Mouse (Mus musculus): ENCODE data around the gene Olfr524. TPM values are rescaled to one million over a fixed set of nuclear protein-coding genes. Genes with fewer than 3 reads are reported as not detected.

The Olfr524 gene
- polyA plus RNA-seq (2014; fragmentation: Nextera tagmentation; extraction: Ambion mirVana) = not detected in 2 replicates

- Histone ChIP-seq H3K36me3 (ENCODE audit: control insufficient read depth, insufficient read depth, low read length) (no peaks in the 10 kb centered on the region), H3K4me2 (replicated peaks; ENCODE audit: low read depth, low read length) (no peak within 1 kb of the TSS), H3K4me1 (ENCODE audit: control insufficient read depth, insufficient read depth, low read length) (no peaks in the 10 kb centered on the region), H3K27ac (ENCODE audit: low read depth, low read length) (no peak within 1 kb of the TSS), H3K9ac (ENCODE audit: low read depth, low read length) (no peak within 1 kb of the TSS), H3K27me3 (ENCODE audit: control insufficient read depth, insufficient read depth, low read length) (no peaks in the 10 kb centered on the region), H3K4me3 (ENCODE audit: low read length) (no peak within 1 kb of the TSS), H3K9me3 (ENCODE audit: control insufficient read depth, low read length) (no peaks in the 10 kb centered on the region)
- no peak for ATAC-seq (ENCODE audit: low FRiP score, low TSS enrichment)
Measured at GRCm38 (mm10) chr7:140205864-140206263, at the start of gene Olfr524. Olfr524 (minus strand) TSS chr7:140205964.

GRCm38 (mm10) chr7:140253780-140254299 lies 48.1 kb upstream of the Olfr524 start:
- no peaks in the 10 kb centered on the region for H3K4me1 ChIP-seq (ENCODE audit: control insufficient read depth, insufficient read depth, low read length)
- H3K4me2 ChIP-seq (replicated peaks; ENCODE audit: low read depth, low read length) = no peak overlapping the region
- ATAC-seq (ENCODE audit: low FRiP score, low TSS enrichment) = no peak
- H3K27me3 ChIP-seq (ENCODE audit: control insufficient read depth, insufficient read depth, low read length) = no peaks in the 10 kb centered on the region
- no peak overlapping the region for H3K9ac ChIP-seq (ENCODE audit: low read depth, low read length)
- H3K27ac ChIP-seq (ENCODE audit: low read depth, low read length) = no peak overlapping the region
- no peaks in the 10 kb centered on the region for H3K9me3 ChIP-seq (ENCODE audit: control insufficient read depth, low read length)
- 90% methylated on average over 7 of the region's 7 CpGs for WGBS
- no peaks in the 10 kb centered on the region for H3K36me3 ChIP-seq (ENCODE audit: control insufficient read depth, insufficient read depth, low read length)
- no peak overlapping the region for H3K4me3 ChIP-seq (ENCODE audit: low read length)

DNA sequence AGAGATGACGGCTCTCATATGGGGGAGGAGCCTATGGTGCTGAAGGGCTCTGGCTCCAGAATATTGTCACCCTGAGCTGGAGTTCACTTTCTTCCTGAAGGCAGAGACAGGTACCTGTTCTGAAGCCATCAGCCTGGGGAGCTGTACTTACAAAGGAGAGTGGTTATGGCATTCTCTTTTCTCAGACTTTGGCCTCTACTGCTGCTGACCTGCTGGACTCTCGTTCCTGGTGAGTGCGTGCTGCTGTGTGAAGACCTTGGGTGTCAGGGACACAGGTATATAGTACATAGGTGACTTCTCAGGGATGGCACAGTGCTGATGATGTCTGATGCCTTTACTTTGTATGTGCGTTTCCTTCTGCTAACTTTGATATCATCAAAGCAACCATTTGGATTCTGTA lies 41.5 kb upstream of the Olfr524 start, which contains the start of gene 5830411N06Rik:
Gene 5830411N06Rik (plus strand): TSS at position 69 of the 400 bp plus-strand sequence.
- H3K4me1 ChIP-seq (ENCODE audit: control insufficient read depth, insufficient read depth, low read length) = no peaks in the 10 kb centered on the region
- no peak for ATAC-seq (ENCODE audit: low FRiP score, low TSS enrichment)

DNA sequence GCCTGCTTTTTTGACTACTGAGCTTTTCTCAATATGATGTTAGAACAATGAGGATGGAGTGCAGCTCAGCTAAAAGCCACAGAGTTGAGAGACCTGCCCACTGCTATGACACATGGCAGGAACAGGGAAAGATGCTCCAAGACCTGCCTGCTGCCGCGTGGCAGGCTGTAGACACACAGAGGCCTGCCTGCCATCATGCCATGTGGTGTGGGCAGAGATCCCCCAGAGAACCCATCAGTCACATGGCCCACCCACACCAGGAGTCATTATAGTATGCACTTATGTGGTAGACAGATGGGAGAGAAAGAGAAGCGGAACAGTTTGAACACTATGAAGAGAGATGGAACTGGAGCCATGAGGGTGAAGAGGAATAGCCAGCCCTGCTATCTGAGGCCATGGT lies 27.9 kb upstream of the Olfr524 start:
- no peak for ATAC-seq (ENCODE audit: low FRiP score, low TSS enrichment)
- H3K4me2 ChIP-seq (replicated peaks; ENCODE audit: low read depth, low read length) = no peak overlapping the region
- no peaks in the 10 kb centered on the region for H3K36me3 ChIP-seq (ENCODE audit: control insufficient read depth, insufficient read depth, low read length)
- no peak overlapping the region for H3K9ac ChIP-seq (ENCODE audit: low read depth, low read length)
- H3K4me1 ChIP-seq (ENCODE audit: control insufficient read depth, insufficient read depth, low read length) = no peaks in the 10 kb centered on the region
- no peaks in the 10 kb centered on the region for H3K27me3 ChIP-seq (ENCODE audit: control insufficient read depth, insufficient read depth, low read length)
- no peak overlapping the region for H3K27ac ChIP-seq (ENCODE audit: low read depth, low read length)
- H3K4me3 ChIP-seq (ENCODE audit: low read length) = no peak overlapping the region
- WGBS = 93% methylated on average over 3 of the region's 3 CpGs
- H3K9me3 ChIP-seq (ENCODE audit: control insufficient read depth, low read length) = no peaks in the 10 kb centered on the region

More for the DNA sequence above, 41.5 kb upstream of the Olfr524 start, which contains the start of gene 5830411N06Rik:
- 78% methylated on average over 4 of the region's 4 CpGs for WGBS
- Histone ChIP-seq H3K9ac (ENCODE audit: low read depth, low read length) (no peak within 1 kb of the TSS), H3K27me3 (ENCODE audit: control insufficient read depth, insufficient read depth, low read length) (no peaks in the 10 kb centered on the region), H3K4me3 (ENCODE audit: low read length) (no peak within 1 kb of the TSS), H3K27ac (ENCODE audit: low read depth, low read length) (no peak within 1 kb of the TSS), H3K36me3 (ENCODE audit: control insufficient read depth, insufficient read depth, low read length) (no peaks in the 10 kb centered on the region), H3K4me2 (replicated peaks; ENCODE audit: low read depth, low read length) (no peak within 1 kb of the TSS), H3K9me3 (ENCODE audit: control insufficient read depth, low read length) (no peaks in the 10 kb centered on the region; the same call in 1 of the 2 replicates)

- no peak overlapping the region for H3K4me2 ChIP-seq (replicated peaks; ENCODE audit: low read depth, low read length)
- ATAC-seq (ENCODE audit: low FRiP score, low TSS enrichment) = no peak
- no peak overlapping the region for H3K9ac ChIP-seq (ENCODE audit: low read depth, low read length)
- no peaks in the 10 kb centered on the region for H3K4me1 ChIP-seq (ENCODE audit: control insufficient read depth, insufficient read depth, low read length)
- no peaks in the 10 kb centered on the region for H3K9me3 ChIP-seq (ENCODE audit: control insufficient read depth, low read length)
- WGBS = 74% methylated on average over 2 of the region's 2 CpGs
- no peak overlapping the region for H3K4me3 ChIP-seq (ENCODE audit: low read length)
- H3K36me3 ChIP-seq (ENCODE audit: control insufficient read depth, insufficient read depth, low read length) = no peaks in the 10 kb centered on the region
- no peak overlapping the region for H3K27ac ChIP-seq (ENCODE audit: low read depth, low read length)
- no peaks in the 10 kb centered on the region for H3K27me3 ChIP-seq (ENCODE audit: control insufficient read depth, insufficient read depth, low read length)
Measured at GRCm38 (mm10) chr7:140231026-140231425, 25.3 kb upstream of the Olfr524 start.

- WGBS = 80% methylated on average over 13 of the region's 13 CpGs
Measured at GRCm38 (mm10) chr7:140228476-140228875, 22.7 kb upstream of the Olfr524 start.

DNA sequence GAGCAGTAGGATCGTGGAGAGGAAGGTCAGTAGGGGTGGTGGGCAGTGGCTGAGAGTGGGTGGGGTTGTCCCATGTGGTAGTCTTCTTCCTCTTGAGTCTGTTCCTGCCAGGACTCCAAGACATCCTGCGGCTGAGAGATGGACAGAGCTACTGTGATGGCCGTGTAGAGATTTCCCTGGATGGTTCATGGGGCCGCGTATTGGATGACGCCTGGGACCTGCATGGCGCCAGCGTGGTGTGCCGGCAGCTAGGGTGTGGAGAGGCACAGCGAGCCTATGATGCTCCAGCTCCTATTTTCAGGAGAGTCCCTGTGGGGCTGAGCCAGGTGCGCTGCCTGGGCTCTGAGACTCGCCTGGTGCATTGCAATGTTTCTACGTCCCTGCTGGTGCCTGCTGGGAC lies 18.4 kb upstream of the Olfr524 start:
- WGBS = 87% methylated on average over 13 of the region's 13 CpGs
- H3K4me1 ChIP-seq (ENCODE audit: control insufficient read depth, insufficient read depth, low read length) = no peaks in the 10 kb centered on the region

More at GRCm38 (mm10) chr7:140228476-140228875, 22.7 kb upstream of the Olfr524 start:
- no peak for ATAC-seq (ENCODE audit: low FRiP score, low TSS enrichment)
- Histone ChIP-seq H3K36me3 (ENCODE audit: control insufficient read depth, insufficient read depth, low read length) (no peaks in the 10 kb centered on the region), H3K9me3 (ENCODE audit: control insufficient read depth, low read length) (no peaks in the 10 kb centered on the region), H3K4me2 (replicated peaks; ENCODE audit: low read depth, low read length) (no peak overlapping the region), H3K27me3 (ENCODE audit: control insufficient read depth, insufficient read depth, low read length) (no peaks in the 10 kb centered on the region), H3K9ac (ENCODE audit: low read depth, low read length) (no peak overlapping the region), H3K4me3 (ENCODE audit: low read length) (no peak overlapping the region), H3K4me1 (ENCODE audit: control insufficient read depth, insufficient read depth, low read length) (no peaks in the 10 kb centered on the region), H3K27ac (ENCODE audit: low read depth, low read length) (no peak overlapping the region)

DNA sequence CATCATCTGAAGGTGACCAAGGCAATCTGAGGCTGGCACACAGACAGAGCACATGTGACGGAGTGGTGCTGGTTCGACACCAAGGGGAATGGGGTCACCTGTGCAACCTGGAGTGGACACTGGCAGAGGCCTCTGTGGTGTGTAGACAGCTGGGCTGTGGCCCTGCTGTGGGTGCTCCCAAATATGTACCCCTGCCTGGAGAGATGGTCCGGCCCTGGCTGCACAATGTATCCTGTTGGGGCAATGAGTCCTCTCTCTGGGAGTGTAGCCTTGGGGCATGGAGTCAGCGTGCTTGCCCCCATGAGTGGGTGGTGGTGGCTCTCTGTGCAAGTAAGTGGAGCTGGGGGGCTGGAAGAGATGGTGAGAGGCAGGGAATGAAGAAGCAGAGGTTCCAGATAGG lies 14.6 kb upstream of the Olfr524 start:
- Histone ChIP-seq H3K27ac (ENCODE audit: low read depth, low read length) (no peak overlapping the region), H3K4me2 (replicated peaks; ENCODE audit: low read depth, low read length) (no peak overlapping the region), H3K27me3 (ENCODE audit: control insufficient read depth, insufficient read depth, low read length) (no peaks in the 10 kb centered on the region), H3K4me3 (ENCODE audit: low read length) (no peak overlapping the region), H3K36me3 (ENCODE audit: control insufficient read depth, insufficient read depth, low read length) (no peaks in the 10 kb centered on the region), H3K9ac (ENCODE audit: low read depth, low read length) (no peak overlapping the region), H3K9me3 (ENCODE audit: control insufficient read depth, low read length) (no peaks in the 10 kb centered on the region), H3K4me1 (ENCODE audit: control insufficient read depth, insufficient read depth, low read length) (no peaks in the 10 kb centered on the region)
- WGBS = 76% methylated on average over 4 of the region's 4 CpGs
- ATAC-seq (ENCODE audit: low FRiP score, low TSS enrichment) = no peak

More for the DNA sequence above, 18.4 kb upstream of the Olfr524 start:
- no peaks in the 10 kb centered on the region for H3K27me3 ChIP-seq (ENCODE audit: control insufficient read depth, insufficient read depth, low read length)
- H3K27ac ChIP-seq (ENCODE audit: low read depth, low read length) = no peak overlapping the region
- H3K9ac ChIP-seq (ENCODE audit: low read depth, low read length) = no peak overlapping the region
- ATAC-seq (ENCODE audit: low FRiP score, low TSS enrichment) = no peak
- no peaks in the 10 kb centered on the region for H3K9me3 ChIP-seq (ENCODE audit: control insufficient read depth, low read length)
- H3K4me3 ChIP-seq (ENCODE audit: low read length) = no peak overlapping the region
- no peaks in the 10 kb centered on the region for H3K36me3 ChIP-seq (ENCODE audit: control insufficient read depth, insufficient read depth, low read length)
- no peak overlapping the region for H3K4me2 ChIP-seq (replicated peaks; ENCODE audit: low read depth, low read length)

DNA sequence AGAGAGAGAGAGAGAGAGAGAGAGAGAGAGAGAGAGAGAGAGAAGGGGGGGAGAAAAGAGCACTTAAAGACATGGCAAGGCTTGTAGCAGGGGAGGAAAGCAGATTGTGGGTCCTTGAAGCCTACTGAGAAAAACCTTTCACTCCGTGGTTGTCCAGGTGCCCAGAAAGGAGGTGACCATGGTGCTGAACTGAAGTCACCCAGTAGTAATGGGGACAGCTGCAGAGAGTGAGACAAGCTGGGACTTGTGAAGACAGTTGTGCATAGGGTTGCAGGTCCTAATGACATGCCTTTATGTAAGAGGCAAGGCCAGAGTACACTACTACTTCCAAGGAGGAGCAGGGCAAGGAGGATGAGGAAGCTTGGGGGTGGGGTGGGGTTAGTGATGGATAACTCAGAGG lies 13.5 kb upstream of the Olfr524 start:
- no peak overlapping the region for H3K9ac ChIP-seq (ENCODE audit: low read depth, low read length)
- H3K27me3 ChIP-seq (ENCODE audit: control insufficient read depth, insufficient read depth, low read length) = no peaks in the 10 kb centered on the region
- no peaks in the 10 kb centered on the region for H3K36me3 ChIP-seq (ENCODE audit: control insufficient read depth, insufficient read depth, low read length)
- no peak overlapping the region for H3K27ac ChIP-seq (ENCODE audit: low read depth, low read length)
- H3K4me2 ChIP-seq (replicated peaks; ENCODE audit: low read depth, low read length) = no peak overlapping the region
- H3K9me3 ChIP-seq (ENCODE audit: control insufficient read depth, low read length) = no peaks in the 10 kb centered on the region
- WGBS = 10% methylated on average over 1 of the region's 1 CpGs
- H3K4me1 ChIP-seq (ENCODE audit: control insufficient read depth, insufficient read depth, low read length) = no peaks in the 10 kb centered on the region
- ATAC-seq (ENCODE audit: low FRiP score, low TSS enrichment) = no peak
- H3K4me3 ChIP-seq (ENCODE audit: low read length) = no peak overlapping the region
